Mouse (Mus musculus) lung, postnatal 36 days (tissue): ENCODE measurements around the gene 1700067K01Rik.
A peak's percentile ranks its signal among the peaks of the same experiment; 100 is the strongest.
"Not testable (repeated sequence)": the region's sequence is repeated elsewhere in the genome, so short reads cannot be mapped to it uniquely, and the experiment has no call there.

Source experiments
- DNase-seq: peaks from one replicate; pipeline ENCODE4 v3.0.0; 2022; ENCODE audit warnings: mixed read lengths

1700067K01Rik gene

DNA sequence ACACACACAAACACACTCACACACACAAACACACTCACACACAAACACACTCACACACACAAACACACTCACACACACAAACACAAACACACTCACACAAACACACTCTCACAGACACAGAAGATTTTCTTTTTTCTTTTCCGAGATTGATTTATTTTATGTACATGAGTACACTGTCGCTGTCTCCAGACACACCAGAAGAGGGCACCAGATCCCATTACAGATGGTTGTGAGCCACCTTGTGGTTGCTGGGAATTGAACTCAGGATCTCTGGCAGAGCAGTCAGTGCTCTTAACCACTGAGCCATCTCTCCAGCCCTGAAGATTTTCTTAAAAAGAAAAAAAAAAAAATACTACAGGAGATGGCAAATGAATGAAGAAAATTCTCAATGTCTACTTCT lies 18.1 kb upstream of the 1700067K01Rik start:
- DNase-seq, result not testable (repeated sequence)

DNA sequence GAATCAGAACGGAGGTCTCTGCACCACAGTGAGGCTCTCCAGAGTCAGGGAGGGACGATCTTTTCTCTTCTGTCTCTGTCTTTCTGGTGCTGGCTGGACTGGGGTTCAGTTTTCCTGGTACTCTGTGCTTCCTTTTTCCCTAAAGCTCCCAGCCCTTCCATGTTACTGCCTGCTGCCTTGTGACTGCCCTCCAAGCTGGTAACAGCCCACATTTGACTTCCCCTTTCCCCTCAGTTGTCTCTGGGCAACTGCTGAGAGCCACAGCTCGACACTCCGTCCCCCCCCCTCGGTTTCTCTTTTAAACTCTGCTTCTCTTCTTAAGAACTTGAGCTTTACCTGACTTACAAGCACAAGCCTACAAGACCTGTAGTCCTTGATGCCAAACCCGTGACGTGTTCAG lies 12.1 kb upstream of the 1700067K01Rik start:
- no peak for DNase-seq

DNA sequence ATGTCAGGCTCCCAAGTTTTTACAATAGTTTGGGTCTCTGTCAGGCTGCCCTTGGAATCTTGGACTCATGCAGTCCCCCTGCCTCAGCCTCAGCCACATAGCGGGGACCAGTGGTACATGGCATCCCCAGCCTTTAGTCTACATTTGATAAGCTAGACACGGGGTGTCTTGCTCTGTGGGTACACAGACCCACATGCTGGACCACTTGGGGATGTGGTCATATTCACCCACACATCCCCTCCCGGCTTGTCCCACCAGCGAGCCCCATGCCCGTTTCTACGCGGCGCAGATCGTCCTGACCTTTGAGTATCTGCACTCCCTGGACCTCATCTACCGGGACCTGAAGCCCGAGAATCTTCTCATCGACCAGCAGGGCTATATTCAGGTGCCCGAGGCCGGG lies 11.1 kb upstream of the 1700067K01Rik start:
- no peak for DNase-seq

DNA sequence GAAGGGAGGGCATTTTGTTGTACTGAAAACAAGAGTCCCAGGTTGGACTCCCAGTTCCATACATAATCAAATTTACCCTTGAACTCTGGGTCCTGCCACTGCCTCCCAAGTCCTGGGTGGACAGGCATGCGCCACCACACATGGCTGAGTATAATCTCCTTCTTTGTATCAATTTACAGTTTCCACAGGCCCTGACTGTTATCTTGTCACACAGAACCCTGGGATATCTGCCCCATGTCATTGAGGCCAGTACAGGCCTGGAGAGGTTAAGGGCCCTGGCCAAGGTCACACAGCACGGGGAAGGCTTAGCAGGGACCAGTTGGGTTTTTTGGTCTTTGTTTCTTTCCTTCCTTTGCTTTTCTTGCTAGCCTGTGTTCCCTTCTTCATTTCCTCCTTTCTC lies 8.8 kb upstream of the 1700067K01Rik start:
- no peak for DNase-seq

DNA sequence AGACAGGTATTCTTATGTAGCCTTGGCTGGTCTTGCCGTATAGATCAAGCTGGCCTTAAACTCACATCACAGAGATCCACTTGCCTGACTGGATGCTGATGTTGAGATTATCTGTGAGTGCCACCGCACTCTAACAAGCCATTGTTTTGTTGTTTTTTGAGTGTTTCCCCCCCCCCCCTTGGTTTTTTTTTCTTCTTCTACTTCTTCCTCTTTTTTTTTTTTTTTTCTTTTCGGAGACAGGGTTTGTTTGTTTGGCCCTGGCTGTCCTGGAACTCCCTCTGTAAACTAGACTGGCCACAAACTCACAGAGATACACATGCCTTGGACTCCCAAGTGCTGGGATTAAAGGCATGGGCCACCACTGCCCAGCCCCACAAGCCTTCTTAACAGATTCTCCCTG lies 7.3 kb upstream of the 1700067K01Rik start:
- DNase-seq, result no peak

DNA sequence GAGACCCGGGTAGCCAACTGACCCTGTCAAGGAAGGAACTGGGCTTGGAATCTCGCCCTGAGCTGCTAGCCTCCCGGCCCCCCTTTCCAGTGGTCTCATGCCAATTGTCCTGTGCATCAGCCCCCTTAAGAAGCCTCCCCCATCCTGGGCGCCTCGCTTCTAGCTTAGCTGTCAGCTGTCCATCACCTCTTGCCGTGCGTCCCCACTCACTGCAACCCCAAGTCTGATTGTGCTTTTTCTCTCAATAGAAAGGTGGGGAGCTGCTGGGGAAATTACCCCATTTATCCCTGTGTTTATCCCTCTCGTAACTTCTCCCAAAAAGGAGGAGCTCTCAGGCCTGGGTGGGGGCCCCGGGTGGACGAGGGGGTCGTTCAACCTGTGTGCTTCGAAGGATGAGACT lies 5.3 kb upstream of the 1700067K01Rik start:
- DNase-seq, result no peak

DNA sequence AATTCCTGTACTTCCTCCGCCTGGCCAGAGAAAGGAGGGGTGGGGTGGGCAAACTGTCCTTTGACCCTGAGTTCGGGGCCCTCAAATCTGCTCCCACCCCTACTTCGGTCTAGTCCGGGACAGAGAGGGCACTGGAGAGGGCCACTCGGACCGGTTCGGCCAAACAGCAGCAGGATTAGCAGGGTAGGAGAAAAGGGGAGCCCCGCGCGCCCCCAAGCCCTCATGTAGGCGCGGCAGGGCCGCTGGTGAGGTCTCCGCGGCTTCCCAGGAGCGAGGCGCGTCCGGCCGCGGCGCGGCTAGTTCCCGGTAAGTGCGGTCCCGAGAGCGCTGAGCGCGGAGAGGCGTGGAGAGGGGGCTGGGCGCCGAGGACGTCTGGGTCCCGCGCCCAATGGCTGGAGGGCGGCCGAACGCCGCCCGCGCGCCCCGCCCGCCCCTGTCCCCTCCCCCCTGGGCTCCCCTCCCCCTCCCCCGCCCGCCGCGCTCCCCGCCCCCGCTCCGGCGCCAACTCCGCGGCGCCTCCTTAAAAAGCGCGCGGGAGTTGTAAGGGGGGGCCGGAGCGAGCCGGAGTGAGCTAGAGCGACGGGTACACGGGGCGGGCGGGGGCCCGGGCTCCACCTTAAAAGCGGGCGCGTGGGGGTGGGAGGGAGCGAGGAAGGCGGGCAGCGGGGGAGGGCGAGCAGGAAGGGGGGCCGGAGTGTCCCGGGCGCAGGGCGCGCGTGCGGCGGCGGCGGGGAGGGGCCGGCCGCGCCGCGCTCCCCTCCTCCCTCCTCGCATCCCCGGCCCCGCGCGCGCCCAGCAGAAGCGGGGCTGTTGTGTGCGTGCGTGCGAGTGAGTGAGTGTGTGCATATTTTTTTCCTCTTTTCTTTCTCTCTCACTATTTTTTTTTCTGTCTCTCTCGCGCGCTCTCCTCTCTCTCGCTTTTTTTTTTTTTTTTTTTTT lies 4.5 kb upstream of the 1700067K01Rik start:
- DNase-seq, result peak; percentile 95

DNA sequence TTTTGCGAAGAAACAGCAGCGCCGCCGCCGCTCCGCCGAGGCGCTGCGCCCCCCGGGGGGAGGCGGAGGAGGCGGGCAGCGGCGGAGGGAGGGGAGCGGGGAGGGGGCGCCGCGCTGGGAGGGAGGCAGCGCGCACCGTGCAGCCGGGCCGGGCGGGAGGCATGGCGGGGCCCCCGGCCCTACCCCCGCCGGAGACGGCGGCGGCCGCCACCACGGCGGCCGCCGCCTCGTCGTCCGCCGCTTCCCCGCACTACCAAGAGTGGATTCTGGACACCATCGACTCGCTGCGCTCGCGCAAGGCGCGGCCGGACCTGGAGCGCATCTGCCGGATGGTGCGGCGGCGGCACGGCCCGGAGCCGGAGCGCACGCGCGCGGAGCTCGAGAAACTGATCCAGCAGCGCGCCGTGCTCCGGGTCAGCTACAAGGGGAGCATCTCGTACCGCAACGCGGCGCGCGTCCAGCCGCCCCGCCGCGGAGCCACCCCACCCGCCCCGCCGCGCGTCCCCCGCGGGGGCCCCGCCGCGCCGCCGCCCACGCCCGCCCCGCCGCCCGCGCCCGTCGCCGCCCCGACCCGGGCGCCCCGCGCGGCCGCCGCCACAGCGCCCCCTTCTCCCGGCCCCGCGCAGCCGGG lies 3.7 kb upstream of the 1700067K01Rik start, which contains the start of gene Samd1:
Gene Samd1 (plus strand): TSS at position 162 of the 631 bp plus-strand sequence.
- peak; percentile 44 for DNase-seq

DNA sequence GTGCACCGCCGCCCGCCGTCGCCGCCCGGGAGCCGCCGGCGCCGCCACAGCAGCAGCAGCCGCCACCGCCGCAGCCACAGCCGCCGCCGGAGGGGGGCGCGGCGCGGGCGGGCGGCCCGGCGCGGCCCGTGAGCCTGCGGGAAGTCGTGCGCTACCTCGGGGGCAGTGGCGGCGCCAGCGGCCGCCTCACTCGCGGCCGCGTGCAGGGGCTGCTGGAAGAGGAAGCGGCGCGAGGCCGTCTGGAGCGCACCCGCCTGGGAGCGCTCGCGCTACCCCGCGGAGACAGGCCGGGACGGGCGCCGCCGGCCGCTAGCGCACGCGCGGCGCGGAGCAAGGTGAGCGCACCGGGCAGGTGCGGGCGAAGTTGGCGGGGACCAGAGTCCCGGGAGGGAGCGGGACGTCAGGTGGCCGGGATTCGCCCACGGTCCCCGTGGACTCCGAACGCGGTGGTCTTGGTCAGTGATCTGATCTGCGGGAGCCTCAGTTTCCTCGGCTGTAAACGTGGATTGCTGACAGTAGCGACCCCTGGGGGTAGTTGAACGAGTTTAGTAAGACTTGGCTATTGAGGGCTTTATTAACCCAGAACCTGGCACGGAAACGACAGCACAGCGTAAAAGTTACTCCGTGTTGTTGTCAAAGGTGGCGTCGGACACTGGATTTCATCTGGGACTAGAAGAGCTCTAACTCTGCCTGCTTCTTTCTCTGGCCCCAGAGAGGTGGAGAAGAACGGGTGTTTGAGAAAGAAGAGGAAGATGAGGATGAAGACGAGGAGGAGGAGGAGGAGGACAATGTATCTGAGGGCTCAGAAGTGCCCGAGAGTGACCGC lies 2.9 kb upstream of the 1700067K01Rik start:
- peak; percentile 75 for DNase-seq

DNA sequence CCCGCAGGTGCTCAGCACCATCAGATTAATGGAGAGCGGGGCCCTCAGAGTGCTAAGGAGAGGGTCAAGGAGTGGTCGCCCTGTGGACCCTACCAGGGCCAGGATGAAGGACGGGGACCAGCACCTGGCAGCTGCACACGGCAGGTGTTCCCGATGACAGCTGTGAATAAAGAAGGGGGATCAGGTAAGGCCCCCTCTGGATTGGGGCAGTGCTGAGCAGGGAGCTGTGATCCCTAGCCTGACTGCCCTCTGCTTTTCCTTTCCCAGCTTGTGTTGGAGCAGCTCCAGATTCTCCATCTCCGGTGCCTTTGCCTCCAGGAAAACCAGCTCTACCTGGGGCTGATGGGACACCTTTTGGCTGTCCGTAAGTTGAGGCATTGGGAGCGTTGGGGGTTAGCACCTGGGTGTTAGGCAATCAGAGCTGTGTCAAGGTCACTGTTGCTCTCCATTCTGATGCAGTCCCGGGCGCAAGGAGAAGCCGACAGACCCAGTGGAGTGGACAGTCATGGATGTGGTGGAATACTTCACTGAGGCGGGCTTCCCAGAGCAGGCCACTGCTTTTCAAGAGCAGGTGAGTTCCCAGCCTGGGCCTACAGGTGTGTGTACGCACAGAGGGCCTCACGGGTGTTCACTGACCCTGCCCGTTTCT lies 2.1 kb upstream of the 1700067K01Rik start:
- no peak for DNase-seq

DNA sequence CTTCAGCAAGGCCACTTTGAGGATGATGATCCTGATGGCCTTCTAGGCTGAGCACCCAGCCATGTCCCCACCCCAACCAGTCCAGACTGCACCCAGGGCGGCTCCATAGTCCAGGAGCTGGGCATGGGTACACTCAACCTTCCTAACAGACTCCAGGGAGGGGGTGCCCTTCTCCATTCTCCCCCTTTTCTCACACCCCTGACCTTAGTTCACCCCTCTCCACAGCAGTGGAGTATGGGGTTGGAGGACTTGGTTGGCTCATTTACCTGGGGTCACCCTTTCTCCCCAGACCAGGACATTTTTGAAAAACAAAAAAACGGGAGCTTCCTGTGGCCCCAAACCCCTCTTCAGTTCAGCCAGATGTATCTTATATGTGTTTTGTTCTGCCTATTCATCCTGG lies 1.5 kb upstream of the 1700067K01Rik start:
- DNase-seq, result no peak

DNA sequence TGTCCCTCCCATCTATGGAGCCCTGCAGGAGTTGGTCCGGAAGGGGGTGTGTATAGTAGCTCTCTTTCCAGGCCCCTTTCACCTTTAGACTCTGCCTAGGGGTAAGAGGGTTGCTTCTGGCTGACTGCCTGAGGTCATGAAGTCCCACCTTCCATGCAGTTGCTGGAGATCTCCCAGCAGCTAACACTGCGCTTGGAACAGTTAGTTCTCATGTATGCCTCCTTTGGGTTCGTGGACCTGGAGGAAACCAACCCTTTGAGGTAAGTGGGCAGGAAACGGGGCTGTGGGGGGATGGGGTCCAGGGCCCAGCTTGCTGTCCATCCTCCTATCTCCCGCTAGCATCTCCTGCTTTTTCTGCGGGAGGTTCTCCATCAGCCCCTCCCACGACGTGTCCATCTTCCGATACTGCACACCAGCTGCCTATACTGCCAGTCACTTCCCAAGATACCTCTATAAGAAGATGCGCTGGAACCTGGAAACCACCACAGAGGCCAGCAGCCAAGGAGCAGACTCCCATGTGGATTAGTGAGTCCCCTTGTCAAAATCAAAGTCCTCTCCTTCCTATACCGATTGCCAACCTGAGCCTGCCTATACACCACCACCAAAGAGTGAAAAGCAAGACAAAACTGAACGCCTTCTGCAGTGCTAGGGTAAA lies 1.8 kb downstream of the 1700067K01Rik start:
- no peak for DNase-seq

DNA sequence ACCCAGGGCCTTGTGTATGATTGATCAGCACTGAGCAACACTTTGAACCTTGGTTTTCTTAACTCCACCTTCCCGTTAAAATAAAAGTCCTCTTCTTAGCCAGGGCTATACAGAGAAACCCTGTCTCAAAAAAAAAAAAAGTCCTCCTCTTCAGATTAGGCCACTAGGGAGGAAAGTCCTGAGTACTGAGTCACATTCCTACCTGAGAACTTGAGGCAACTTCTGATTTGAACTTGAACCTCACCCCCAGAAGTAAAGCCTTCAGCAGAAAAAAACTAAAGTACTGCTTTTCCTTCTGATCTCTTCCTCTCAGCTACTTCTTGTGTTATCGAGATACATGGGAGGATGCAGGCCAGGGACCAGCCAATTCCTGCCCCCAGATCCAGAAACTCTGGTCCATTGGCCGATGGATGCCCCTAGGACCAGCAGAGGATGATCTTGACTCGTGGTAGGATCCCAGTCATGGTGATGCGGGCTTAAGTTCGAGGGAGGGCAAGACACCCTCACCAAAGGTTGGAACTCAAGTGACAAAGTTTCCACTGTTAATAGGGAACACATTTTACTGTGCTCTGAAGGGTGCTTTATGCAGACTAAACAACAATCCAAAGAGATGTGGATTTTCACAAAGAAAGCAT lies 2.4 kb downstream of the 1700067K01Rik start:
- no peak for DNase-seq

DNA sequence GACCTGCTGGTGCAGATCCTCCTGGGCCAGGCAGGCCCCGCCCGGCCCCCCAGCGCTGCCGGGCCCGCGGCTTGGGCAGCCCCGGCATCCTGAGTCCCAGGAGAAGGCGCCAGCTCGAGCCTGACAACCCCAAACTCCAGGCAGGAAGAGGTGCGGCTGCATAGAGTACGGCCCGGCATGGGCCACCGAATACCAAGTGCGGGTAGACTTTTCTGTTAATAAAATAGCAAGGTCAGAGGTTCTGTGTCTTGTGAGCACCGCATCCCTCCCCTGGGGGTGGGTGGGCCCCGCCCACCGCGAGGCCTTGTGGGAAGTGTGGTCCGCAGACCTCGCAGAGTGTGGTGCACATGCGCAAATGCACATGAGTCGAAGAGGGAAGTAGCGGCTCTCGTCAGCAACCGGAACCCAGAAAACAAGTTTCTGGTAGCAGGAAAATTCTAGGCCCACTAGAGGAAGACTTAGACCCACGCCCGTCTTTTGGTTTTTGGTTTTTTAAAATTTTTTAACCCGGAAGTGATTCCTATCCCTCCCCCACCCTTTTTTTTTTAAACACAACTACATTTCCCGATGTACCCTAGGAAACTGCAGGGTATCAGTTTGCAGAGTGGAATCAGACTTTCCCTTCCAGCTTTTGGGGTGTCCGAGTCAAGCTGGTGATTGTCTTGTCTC lies 3.4 kb downstream of the 1700067K01Rik start:
- peak; percentile 97 for DNase-seq

DNA sequence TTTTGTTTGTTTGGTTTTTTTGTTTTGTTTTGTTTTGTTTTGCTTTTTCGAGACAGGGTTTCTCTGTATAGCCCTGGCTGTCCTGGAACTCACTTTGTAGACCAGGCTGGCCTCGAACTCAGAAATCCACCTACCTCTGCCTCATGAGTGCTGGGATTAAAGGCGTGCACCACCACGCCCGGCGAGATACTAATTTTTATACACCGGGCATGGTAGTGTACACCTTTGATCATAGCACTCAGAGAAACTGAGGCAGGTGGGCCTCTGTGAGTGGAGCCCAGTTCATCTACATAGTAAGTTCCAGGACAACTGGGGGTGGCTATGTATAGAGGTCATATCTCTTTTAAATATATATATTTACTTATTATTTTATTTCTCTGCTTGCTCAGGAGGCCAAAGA lies 4.2 kb downstream of the 1700067K01Rik start:
- not testable (repeated sequence) for DNase-seq

DNA sequence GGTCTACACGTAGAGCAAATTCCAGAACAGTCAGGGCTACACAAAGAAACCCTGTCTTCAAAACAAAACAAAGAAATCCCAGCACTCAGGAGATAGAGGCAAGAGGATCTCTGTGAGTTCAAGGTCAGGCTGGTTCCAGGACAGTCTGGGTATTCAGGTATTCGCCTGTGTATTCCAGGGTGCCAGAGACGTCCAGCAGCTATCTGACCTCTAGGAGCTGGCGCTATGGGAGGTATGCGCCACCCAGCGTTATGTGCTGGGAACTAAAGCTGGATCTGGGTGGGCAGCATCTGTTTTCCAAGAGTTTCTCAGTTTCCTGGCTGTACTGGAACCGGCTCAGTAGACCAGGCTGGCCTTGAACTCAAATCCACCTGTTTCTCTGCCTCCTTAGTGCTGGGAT lies 7.1 kb downstream of the 1700067K01Rik start:
- no peak for DNase-seq

DNA sequence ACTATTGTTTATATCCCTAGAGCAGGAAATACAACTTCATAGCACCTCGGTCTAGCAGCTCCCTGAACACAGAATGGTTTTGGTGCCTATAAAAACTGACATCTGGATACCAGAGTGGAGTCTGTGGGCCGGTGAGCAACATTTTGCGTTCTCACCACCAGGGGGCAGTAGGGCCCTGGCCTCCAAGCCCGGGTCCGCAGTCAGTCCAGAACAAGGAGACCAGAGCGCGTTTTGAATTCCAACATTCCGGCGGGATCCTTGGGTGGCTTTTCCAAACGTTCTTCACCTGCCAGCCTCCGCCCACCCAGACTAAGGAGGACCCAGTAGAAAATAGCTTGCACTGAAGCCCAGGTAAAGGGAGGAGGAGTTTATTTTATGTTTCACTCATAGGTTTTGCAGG lies 8.6 kb downstream of the 1700067K01Rik start:
- DNase-seq, result peak; percentile 93

DNA sequence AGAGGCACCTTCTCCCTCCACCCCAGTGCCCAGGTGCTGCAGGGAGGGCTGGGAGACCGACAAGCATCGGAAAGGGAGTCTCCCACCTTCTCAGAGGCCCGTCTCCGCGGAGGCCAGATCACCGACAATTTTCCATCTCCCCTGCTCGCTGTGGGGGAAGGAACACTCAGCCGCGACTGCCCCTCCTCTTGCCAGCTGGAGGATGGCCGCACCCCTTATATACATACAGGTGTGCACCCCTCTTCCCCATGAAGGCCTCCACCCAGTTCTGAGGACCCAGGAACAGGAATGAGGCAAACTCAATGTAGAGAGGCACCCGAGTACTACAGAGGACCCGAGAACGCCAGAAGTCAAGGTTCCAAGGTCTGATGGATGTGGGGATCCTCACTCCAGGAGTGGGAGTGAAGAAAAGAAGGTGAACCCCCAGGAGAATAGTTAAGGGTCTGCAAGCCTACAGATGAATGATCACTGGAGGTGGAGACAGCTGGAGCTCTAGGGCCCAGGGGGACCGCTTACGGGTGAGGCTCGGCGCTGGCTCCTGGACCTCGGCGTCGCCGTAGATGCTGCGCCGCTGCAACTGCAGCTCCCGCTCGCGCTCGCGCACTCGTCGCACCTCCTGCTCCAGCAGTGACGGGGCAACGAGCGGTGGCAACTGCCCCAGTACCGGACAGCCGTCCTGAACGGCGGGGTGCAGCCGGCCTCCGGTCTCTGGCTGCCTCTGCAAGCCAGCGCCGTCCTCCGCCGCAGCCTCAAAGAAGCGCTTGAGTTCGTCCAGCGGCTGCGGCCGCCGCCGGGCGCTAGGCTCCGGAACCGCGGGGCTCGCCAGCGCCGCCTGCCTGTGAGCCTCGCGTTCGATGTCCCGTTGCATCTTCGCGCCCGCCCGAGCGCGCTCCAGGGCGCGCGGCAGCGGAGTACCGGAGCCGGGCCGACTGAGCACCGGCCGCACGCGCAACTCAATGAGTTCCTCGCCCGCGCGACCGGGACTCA lies 9.6 kb downstream of the 1700067K01Rik start:
- peak; percentile 83 for DNase-seq

DNA sequence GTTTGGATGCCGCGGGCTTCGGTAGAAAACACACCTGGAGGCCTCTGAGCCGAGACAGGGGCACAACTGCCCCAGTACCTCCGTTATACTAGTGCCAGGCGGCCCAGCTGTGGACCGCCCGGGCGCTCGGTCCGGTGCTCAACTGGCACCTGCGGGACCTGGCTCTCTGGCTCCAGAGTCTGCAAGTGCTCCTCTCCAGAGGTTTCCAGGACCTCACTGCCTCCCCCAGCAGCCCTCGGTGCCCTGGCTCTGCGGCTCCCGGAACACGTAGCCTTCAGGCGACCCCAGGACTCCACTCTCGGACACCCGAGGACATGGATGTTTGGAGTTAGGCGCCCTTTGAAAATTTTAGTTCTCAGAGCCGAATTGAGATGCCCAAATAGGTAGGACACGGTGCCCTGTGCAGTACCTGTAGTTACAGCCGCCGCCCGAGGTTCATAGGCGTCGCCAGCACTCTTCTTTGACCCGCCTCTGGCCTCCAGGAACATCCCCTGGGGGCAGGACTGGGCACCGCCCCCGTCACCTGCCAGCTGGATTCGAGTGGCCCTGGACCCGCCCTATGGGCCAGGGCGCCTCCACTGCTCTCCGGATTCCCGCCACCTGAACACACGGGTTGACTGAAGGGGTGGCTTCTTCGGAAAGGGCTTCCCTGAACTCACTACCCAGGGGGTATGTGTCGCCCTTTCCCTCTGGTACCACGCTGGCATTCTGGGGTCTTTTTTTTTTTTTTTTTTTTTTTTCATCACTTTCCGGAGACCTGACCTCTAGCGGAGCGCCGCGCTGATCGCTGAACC lies 10.6 kb downstream of the 1700067K01Rik start, which contains the start of gene 2210011C24Rik:
Gene 2210011C24Rik (minus strand): TSS at position 467 of the 794 bp plus-strand sequence.
- peak; percentile 80 for DNase-seq
